Mouse (Mus musculus): ENCODE measurements around the gene Pik3cb.

- no peak for TF ChIP-seq MAX (IDR thresholded peaks at IDR 0.05; ENCODE audit: low read depth)
- TF ChIP-seq E2F4 (IDR thresholded peaks at IDR 0.05; ENCODE audit: insufficient read depth): no peak
- TF ChIP-seq POLR2A (IDR thresholded peaks at IDR 0.05; ENCODE audit: insufficient read length, low read depth): no peak
- TF ChIP-seq MYOG (IDR thresholded peaks at IDR 0.05; ENCODE audit: control insufficient read depth in 1 of 3, insufficient read depth in 1 of 3, insufficient read length in 2 of 3, low read depth in 2 of 3): no peak
- no peak for TF ChIP-seq USF1 (IDR thresholded peaks at IDR 0.05; ENCODE audit: low read depth)
- no peak for TF ChIP-seq POLR2AphosphoS2 (IDR thresholded peaks at IDR 0.05; ENCODE audit: insufficient read length, low read depth)
- no peak for TF ChIP-seq TCF12 (IDR thresholded peaks at IDR 0.05; ENCODE audit: insufficient read depth, poor library complexity, severe bottlenecking)
- TF ChIP-seq CEBPB (IDR thresholded peaks at IDR 0.05; ENCODE audit: insufficient read depth, poor library complexity, severe bottlenecking): no peak
- no peak for TF ChIP-seq MYOD1 (IDR thresholded peaks at IDR 0.05; ENCODE audit: control insufficient read depth in 1 of 3, insufficient read length in 2 of 3, low read depth in 2 of 3)
- no peak for TF ChIP-seq REST (IDR thresholded peaks at IDR 0.05; ENCODE audit: insufficient read depth, insufficient read length)
- TF ChIP-seq TCF3 (IDR thresholded peaks at IDR 0.05; ENCODE audit: insufficient read length, low read depth): no peak
- no peak for TF ChIP-seq SRF (IDR thresholded peaks at IDR 0.05; ENCODE audit: control insufficient read depth, insufficient read length, low read depth)
Observed at GRCm38 (mm10) chr9:99152699-99153490, 12.5 kb upstream of the Pik3cb start.

Data from myocyte (in vitro differentiated cells).